Mouse (Mus musculus): ENCODE results near the gene Asz1. TPM values are rescaled to one million over a fixed set of nuclear protein-coding genes. Genes with fewer than 3 reads are reported as not detected.

Gene Asz1
- total RNA-seq (2022), result not detected

DNA sequence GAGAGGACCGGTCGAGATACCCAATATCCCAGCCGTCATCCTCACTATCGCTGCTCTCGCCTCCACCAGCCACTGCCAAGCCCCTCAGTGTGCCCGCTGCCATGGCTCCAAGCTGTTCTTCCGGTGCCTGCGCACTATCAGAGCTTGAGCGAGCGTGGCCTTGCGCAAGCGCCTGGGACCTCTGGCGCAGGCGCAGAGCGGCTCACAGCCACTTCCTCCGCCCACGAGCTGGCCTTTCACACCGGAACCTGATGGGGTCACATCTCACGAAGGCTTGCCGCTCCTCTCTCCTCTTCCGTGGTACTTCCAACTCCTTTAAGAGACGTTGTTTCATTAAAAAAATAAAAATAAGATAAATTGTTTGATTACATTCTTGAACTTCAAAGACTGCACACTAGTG, at the start of gene Asz1:
Gene Asz1, minus strand, starts transcription at position 128 of the 400 bp plus-strand sequence.
- DNase-seq (ENCODE audit: low spot score in 2 of 2), result no peak

DNA sequence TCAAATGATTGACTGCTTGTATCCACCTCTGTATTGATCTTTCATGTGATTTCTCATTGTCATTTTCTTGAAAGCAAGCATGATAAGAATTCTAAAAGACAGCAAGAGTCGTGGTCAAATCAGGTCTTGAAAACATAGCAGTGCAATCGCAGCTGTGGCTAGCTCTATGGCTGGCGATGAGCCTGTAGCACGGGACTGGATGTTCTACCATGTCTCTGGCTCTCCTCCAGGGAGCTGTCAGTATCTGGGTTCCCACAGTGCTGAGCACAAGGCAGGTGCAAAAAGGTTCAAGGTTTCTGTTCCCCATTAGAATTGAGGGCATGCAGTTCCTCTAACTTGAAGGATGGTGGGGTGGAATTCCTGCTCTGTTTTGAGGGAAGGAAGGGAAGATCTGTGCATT, 44.2 kb upstream of the Asz1 start:
- no peak for DNase-seq (ENCODE audit: low spot score in 2 of 2)

DNA sequence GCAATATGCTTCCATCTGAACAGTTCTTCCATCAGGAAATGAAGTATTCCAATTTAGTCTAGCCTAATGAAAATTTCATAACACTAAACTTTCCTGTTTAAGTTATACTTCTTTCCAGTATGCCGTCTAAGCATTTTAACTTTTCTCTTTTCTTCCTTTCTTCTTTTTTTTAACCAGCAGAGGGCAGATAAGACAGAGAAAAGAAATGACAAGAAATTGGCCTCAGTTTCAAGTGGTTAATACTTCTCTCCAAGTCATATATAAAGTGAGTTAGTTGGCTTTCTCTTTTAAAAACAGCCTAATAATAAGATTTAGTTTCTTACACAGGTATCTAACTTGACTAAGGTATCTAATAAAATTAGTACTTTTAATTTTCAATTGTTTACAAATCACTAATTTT, 26.4 kb upstream of the Asz1 start:
- no peak for DNase-seq (ENCODE audit: low spot score in 2 of 2)

DNA sequence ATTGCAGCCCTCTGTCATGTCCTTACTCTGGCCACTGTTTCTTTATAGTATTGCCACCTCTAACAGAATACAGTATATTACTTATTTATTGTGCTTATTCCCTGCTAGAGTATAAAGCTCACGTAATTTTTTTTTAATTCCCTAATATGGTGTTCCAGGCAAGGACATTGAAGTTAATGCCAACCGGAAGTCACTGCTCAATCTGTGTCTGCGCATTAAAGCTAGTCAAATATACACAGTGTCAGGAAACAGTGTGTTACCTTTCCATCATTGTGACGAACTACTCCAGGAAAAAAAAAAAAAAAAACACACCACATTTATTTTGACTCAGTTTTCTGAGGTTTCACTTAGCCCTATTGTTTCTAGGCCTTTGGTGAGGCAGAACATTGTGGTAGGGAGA, 19.2 kb upstream of the Asz1 start:
- no peak for DNase-seq (ENCODE audit: low spot score in 2 of 2)

DNA sequence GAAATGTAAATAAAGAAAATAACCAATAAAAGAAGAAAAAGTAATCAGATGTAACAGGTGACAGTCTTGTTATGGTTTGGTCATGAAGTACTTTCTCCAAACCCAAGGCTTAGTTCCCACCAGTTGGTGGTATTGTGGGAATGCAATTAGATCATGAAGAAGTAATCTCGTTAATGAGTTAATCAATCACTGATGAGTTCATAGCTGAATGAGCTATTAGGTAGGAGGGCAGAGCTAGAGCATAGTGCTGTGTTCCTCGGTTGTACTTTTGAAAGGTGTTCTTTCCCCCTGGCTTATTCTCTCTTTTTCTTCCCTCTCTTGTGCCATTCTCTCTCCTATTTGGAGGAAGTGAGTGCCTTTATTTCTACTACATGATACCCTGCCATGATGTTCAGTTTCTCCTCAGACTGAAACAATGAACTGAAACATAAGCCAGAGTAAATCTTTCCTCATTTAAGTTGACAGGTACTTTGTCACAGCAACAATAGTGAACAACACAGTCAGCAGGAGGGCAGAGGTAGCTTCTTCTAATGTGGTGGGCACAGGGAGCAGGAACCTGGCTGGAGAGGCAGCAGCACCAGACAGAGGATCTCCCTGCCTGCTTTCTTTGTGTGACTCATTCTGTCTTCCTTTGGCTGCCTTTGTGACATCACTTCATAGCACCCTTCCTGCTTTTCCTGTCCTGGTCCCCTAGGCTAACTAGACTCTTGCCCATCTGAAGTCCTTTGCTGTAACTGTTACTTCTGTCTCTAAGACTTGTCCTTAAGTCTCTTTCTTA, 18.5 kb upstream of the Asz1 start:
- no peak for DNase-seq (ENCODE audit: low spot score in 2 of 2)

DNA sequence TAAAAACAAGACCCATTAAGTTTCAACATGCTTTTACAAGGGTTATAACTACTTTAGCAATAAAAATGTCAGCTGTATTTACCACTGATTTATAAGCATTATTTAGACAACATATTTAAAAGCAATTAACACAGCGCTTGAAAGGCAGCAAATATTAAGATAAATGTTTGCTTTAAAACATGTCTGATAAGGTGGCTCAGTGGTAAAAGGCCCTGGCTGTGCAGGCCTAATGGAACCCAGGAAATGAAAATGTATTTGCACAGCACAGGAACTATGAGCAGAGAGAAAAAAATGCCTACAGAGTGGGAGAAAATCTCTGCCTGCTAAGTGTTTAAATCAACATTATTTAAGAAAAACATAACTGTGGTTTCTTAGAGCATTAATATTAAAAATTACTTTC, 12.0 kb downstream of the Asz1 start:
- no peak for DNase-seq (ENCODE audit: low spot score in 2 of 2)

DNA sequence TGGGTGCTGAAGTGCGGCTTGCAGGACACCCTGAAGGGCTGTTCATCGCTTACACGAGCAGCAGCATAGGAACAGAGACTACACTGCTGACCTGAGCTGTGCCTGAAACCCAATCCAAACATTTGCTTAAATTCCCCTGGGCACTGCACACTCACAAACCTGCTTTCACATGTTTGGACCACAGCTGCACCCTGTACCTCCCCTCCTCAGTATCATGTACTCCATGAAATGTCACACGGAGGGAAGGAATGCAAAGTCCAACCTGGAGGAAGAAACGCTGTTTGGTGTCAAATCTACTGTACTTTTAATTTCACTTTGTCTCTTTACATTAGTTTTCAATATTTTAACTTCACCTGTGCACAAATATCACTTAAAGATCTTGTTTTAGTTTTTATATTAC, 19.8 kb downstream of the Asz1 start:
- no peak for DNase-seq (ENCODE audit: low spot score in 2 of 2)

DNA sequence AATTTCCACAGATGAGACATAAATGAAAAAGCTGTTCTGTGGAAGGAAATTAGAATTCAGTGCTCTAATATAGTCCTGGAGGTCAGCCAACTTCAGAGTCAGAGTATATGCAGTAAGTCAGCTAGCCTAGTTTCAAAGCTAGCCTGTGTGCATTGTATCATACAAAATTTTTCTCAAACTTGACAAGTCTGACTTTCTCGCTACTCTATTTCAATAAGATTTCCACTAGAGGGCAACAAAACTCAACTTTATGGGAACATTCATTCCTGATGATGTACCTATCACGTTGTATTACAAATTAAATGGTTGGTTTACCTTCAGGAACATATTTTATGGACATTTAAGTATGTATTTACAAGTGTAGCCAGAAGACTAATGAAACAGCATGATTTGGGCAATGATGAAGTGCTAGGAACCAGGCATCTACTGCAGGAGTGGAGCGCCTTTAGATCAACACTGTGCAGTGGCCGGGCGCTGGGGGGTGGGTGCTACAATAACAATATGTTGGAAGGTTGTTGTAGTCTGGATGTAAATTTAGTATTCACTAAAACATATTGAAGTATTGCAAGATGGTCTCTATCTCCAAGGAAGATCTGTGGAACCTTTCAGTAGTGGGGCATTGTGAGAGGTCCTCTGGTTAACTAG, 21.6 kb downstream of the Asz1 start:
- DNase-seq (ENCODE audit: low spot score in 2 of 2), result no peak

DNA sequence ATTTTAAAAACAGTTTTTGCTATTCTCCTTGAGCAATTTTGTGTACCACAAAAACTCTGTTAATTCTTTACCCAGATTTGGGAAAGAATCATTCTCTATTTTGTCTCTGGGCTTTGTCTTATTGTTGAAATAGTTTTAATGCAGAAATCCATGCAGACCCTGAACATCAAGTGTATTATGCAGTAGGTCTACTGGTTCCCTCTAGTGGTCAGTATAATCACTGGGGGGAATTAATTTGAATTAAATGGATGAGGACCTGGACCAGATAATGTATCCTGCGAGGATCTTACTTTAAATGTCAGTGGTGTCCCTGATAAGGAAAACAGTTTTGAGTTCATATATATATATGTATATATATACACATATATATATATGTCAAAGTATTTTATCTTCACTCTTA, 30.2 kb downstream of the Asz1 start:
- no peak for DNase-seq (ENCODE audit: low spot score in 2 of 2)

DNA sequence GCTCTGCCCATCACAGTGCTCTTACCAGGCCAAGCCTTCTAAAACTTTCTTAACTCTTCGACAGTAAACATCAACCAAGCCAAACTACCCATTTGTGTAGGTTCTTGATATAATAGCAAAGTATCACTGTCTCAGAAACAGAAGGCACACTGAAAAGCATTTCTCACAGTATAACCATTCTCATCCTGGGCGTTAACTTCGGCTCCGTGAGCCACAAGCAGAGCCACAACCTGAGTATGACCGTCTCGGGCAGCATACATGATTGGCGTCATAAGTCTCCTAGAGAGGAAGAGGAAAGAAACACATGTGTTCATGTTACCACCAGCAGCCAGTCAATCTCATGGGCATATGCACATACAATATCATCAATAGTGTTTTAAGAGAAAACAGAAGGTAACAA, 31.9 kb downstream of the Asz1 start:
- no peak for DNase-seq (ENCODE audit: low spot score in 2 of 2)

DNA sequence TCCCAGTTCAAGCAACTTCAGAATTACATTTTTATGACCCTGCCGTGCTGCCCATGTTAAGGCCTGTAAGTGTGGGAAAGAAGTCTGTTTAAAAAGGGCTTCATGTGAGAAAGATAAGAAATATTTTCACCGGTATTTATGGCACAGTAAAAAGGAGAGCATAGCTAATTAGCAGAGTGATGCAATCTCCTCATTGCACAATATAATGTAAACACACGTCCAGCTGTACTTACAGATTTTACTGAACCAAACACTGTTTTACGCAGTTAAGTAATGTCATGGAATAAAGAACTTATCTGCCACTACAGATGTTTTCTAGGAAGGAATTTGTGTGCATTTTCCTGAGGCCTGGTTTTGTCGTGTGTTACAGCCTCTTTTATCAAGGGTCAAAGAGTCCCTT, 32.3 kb downstream of the Asz1 start:
- DNase-seq (ENCODE audit: low spot score in 2 of 2), result no peak

DNA sequence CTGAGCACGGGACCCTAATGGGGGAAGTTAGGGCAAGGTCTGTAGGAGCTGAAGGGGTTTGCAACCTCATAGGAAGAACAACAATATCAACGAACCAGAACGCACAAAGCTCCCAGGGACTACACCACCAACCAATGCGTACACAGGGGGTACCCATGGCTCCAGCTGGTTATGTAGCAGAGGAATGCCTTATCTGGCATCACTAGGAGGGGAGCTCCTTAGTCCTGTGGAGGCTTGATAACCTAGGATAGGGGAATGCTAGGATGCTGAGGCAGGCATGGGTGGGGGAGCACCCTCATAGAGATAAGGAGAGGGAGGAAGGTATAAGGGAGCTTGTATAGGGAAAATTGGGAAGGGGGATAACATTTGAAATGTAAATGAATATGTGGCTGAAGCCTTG, 51.0 kb downstream of the Asz1 start:
- no peak for DNase-seq (ENCODE audit: low spot score in 2 of 2)

DNA sequence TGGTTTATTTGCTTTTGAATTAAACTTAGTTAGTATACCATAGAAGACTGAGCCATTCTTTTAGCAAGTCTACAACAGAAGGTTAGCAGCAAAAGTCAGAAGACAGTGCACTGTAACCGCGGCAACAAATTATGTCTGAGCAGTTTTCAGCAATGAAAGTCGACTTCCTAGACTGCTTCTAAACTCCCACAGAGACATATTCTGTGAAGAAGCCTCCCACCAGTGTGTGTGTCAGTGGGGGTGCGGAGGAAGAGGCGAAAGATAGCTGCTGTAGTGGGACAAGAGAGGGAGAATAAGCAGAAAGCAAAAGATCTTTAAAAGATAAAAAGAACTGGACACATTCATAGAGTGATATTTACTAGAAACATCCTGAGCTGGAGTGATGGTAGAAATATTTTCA, 57.2 kb downstream of the Asz1 start:
- DNase-seq (ENCODE audit: low spot score in 2 of 2), result no peak

DNA sequence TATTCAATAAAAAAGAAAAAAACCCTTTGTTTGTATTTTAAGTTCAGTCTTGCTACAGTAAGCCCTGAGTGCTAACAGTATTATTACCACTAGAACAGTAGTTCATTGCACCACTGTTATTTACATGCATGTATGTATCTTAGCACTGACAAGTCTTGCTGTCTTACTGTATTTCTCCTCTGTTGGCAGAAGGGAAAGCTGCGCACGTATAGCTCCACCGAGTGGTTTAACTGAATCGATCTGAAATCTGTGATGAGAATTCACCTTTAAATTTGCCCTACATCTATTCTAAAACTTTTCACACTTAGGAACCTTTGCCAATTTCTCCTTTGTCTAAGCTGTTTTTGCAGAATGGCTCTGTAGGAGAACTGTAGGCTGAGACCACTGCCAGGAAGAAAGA, 64.6 kb downstream of the Asz1 start:
- DNase-seq (ENCODE audit: low spot score in 2 of 2), result no peak

DNA sequence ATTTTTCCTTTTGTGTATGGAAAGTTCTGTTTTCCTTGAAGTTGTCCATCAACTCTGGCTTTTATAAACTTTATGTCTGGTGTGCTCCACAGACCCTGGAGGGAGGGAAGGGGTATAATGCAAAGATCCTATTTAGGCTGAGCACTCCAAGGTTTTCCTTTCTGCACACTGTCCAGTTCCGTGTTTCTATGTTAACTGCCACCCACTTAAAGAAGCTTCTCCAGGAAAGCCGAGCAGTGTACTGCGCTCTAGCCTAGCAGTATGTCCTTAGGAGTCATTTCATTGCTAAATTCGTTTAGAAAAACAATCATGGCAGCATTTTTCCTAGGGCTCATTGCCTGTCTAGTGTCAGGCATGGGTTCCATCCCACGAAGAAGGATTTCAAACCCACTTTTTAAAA, 65.7 kb downstream of the Asz1 start:
- no peak for DNase-seq (ENCODE audit: low spot score in 2 of 2)

DNA sequence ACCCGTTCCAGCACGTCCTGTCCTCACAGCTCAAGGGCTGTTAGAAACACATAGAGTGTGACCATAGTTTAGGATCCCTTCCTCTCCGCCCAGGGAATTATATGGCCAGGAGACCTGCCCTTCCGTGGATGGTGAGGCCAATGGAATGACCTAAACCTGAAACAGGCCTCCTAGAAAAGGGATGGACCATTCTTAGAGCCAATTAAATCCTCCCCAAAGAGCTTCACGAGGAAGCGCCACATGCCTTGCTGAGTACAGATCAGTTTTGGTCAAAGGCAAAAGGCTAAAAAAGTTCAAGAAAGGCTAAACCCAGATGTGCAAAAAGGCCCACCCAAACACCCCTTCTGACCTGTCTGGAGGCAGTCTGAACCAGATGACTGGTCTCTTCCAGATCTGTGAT, 76.6 kb downstream of the Asz1 start:
- no peak for DNase-seq (ENCODE audit: low spot score in 2 of 2)

DNA sequence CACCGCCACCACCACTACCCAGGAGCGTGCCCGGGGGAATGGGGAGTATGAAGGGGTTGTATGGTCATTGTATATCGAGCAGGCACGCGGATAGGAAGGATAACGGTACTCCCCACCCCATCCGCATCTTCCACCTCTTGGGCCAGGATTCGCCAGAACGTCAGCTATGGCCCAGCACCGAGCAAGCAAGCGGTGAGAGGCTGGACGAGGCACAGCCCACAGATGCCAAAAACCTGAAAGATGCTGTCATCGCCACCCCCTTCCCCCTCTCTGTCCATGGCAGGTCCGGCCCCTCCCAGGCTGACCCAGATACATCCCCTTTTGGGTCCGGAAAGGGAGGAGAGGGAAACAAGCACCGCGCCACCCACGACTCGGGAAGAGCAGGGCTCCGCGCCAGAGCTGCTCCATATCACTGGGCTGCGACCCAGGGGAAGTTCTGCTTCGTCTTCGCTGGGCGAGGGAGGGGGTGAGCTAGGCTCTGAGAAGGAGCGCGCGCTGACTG, 77.3 kb downstream of the Asz1 start:
- DNase-seq (ENCODE audit: low spot score in 2 of 2), result peak in 1 of 2 experiments; percentile 26

DNA sequence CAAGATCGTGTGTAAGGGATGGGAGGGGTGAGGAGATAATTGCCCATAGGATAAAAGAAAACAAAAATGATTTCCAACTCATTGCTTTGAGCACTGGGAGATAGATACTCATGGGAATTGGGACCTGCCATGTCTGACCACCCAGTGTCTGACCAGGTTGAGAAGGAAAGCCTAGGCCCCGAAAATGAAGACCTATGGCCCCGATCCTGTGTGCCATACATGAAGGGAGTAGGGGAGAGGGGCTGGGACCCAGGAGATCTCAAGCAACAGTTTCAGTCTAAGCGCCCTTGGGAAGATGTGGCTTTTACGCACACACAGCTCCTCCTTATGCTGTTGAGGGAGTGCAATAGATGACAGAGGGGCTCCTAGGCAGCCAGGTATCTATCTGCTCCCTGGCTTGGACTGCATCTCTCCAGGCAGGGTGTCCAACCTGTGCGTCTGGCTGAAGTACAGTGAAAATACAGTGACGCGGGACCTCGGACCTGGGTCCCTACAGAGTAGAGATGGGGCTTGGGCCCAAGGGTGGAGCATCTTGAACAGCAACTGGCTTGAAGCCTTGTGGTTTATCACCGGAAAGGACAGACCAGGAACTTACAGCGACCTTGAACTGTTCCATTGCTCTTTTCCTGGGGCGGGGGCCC, 77.9 kb downstream of the Asz1 start:
- DNase-seq (ENCODE audit: low spot score in 2 of 2), result no peak

DNA sequence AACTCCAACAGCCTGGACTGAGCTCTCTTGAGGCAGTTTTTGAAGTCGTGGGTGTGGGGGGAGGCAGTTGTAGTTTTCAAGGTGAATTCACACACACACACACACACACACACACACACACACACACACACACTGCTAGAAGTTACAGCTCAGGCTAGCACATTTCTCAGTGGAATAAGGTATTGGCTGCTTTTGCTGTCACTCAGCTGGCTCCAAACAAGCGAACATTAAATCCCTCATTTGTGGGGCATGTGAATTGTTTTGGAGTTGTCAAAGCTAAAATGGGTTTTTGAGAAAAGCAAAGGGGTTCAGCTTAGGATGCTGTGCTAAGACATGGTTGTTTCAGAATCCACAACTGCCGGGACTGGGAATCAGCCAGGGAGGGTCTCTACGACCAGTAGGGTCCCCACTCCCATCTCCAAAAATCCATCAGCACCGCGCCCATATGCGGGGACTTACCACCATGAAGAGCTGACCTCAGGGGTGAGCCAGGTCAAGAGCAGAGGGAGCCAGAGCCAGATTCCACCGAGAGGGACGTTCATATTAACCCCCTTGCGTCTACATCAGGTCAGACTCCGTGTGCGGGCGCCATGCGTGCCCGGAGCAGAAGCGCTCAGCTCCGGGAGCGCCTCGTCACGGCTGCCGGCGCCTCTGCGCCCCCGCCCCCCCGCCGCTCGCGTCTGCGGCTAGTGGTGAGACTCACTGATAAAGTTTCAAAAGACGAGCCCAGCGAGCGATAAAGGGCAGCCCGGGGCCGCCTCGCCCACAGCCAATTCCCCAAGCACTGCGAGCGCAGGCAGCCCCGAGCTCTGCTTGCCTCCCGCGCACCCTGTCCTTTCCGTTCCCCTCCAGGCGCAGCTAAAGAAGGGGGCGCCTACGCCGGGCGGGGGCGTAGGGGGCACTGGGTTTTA, 78.9 kb downstream of the Asz1 start, which contains the start of gene Wnt2:
Gene Wnt2, minus strand, starts transcription at position 840 of the 911 bp plus-strand sequence.
- DNase-seq (ENCODE audit: low spot score in 2 of 2), result no peak

DNA sequence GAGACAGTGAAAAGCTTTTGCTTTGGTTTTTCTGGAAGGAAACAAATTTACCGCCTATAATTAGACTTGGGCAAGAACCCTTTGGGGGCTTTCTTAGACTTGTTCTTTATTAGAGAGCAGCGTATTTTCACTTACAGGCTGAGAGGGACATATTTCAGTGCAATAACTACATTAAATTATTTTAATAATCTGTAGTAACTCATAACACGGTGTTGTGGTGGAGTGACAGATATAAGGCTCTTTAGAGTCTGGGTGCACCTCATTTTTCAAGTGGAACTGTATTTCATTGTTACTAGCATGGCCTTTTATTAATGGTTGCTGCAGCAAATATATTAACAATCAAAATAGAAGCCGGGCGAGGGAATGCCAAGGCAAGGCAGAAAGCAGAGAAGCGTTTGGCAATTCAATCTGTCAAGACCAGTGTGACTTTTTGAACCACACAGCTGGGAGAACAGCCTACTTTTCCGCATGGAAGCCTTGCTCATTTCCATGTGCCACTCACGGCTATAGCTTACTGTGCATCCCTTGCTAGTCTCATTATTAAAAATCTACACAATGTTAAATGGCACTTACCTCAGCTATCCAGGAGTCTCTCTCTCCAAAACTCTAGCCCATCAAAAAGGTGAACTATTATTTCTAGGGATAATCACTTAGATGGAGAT, 84.6 kb downstream of the Asz1 start:
- no peak for DNase-seq (ENCODE audit: low spot score in 2 of 2)

DNA sequence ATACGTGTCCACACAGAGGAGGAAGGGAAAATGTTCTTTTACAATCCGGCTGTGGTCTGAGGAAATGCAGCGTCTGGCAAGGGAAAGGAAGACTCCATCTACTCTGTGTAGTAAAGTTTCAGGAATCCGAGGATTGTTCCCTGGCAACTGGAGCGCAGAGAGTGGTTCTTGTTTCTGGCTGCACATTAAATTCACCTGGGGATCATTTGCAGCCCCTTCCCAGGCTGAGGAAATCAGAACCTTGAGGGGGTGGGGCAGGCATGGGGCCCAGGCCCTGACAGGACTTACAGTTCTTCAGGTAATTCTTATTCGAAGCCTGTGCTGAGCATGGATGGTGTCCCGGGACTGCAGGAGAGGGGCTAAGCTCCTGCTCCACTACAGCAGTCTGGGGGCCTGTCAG, 95.5 kb downstream of the Asz1 start:
- no peak for DNase-seq (ENCODE audit: low spot score in 2 of 2)

All from gastrocnemius, adult 8-10 months (tissue).